In genomic region chr9:32223739-32224529, GRCm38 (mm10) we compare ENCODE assay signal across 9 mouse cellular contexts.
A peak's percentile ranks its signal among the peaks of the same experiment; 100 is the strongest.
DNase-seq lines count a peak whose midpoint lies in the region; ATAC-seq lines count a peak whose summit lies in the region.
"Had no signal": no experiment of that assay in that cellular context is flagged by ENCODE, and none has a peak within 500 bp of the region (broad histone marks: within the 10 kb centered on the region; RNA-seq: fewer than 3 reads in every experiment).

No protein-coding gene starts in this region.

- no peaks in the 10 kb centered on the region for H3K9me3 ChIP-seq in embryonic facial prominence, embryonic 15.5 days (replicated peaks)
- no peaks in the 10 kb centered on the region for H3K9me3 ChIP-seq in kidney, embryonic 15.5 days (replicated peaks)

- H3K4me1 ChIP-seq in embryonic facial prominence, embryonic 15.5 days = peaks cover 13% of the 10 kb centered on the region
- peaks cover 22% of the 10 kb centered on the region for H3K4me1 ChIP-seq in kidney, embryonic 15.5 days

- no peaks in the 10 kb centered on the region for H3K27me3 ChIP-seq in embryonic facial prominence, embryonic 15.5 days
- no peaks in the 10 kb centered on the region for H3K27me3 ChIP-seq in kidney, embryonic 15.5 days
- H3K27me3 ChIP-seq: CH12.LX had no signal

- 41% methylated on average over 5 of the region's 5 CpGs for WGBS in embryonic facial prominence, embryonic 15.5 days
- 49% methylated on average over 5 of the region's 5 CpGs for WGBS in kidney, embryonic 15.5 days

- peak overlapping the region; percentile 86 for H3K27ac ChIP-seq in embryonic facial prominence, embryonic 15.5 days (replicated peaks)
- H3K27ac ChIP-seq in kidney, embryonic 15.5 days = peak overlapping the region; percentile 82

- ATAC-seq in embryonic facial prominence, embryonic 15.5 days (ENCODE audit: insufficient number of reproducible peaks, low FRiP score, low TSS enrichment, low read depth) = peak; percentile 79; the same call in 1 of the 2 replicates
- ATAC-seq in kidney, embryonic 15.5 days (replicated peaks; ENCODE audit: low FRiP score) = peak; percentile 91

- H3K4me2 ChIP-seq in embryonic facial prominence, embryonic 15.5 days (replicated peaks) = peak overlapping the region; percentile 27; the same call in 1 of the 2 replicates
- H3K4me2 ChIP-seq in kidney, embryonic 15.5 days = peak overlapping the region; percentile 41

- H3K9ac ChIP-seq in embryonic facial prominence, embryonic 15.5 days = no peak overlapping the region
- no peak overlapping the region for H3K9ac ChIP-seq in kidney, embryonic 15.5 days

- DNase-seq in frontal cortex, postnatal 36 days (ENCODE audit: low spot score in 2 of 2) = peak; percentile 72 to 79
- no peak for DNase-seq in frontal cortex, postnatal 25 days (ENCODE audit: low spot score in 2 of 2)
- peak; percentile 26 for DNase-seq in adrenal gland, adult 8-10 months
- peak; percentile 57 to 76 for DNase-seq in lung, postnatal 4 days
- peak; percentile 85 for DNase-seq in urinary bladder, postnatal 14 days (ENCODE audit: low spot score)
- DNase-seq in layer of hippocampus, adult 9-11 months = no peak

- H3K4me3 ChIP-seq in embryonic facial prominence, embryonic 15.5 days (replicated peaks) = peak overlapping the region; percentile 29
- peak overlapping the region; percentile 34 for H3K4me3 ChIP-seq in kidney, embryonic 15.5 days (replicated peaks)

- no peaks in the 10 kb centered on the region for H3K36me3 ChIP-seq in embryonic facial prominence, embryonic 15.5 days
- no peaks in the 10 kb centered on the region for H3K36me3 ChIP-seq in kidney, embryonic 15.5 days

Comparison
In these comparisons a context has a peak if more than half of its experiments do, and no peak if none do; other contexts are left out.
1. DNase-seq: peak in frontal cortex, postnatal 36 days (2 of 2), adrenal gland, adult 8-10 months (single experiment), lung, postnatal 4 days (2 of 2) and urinary bladder, postnatal 14 days (single experiment); none in frontal cortex, postnatal 25 days (0 of 2) and layer of hippocampus, adult 9-11 months (single experiment).